Mouse (Mus musculus) embryonic facial prominence, embryonic 14.5 days (tissue): ENCODE measurements at regions not wholly inside any gene's neighbourhood (a gene's known extent, or its start where the extent isn't known, plus 50 kb on each side); places are given as distances from the start of the nearest gene placed in this dataset.
"Not testable (repeated sequence)": the region's sequence is repeated elsewhere in the genome, so short reads cannot be mapped to it uniquely, and the experiment has no call there.

Experiments
- ATAC-seq: fragments of 200-750 bp; cut with Nextera tagmentation; 2 replicates; pipeline ENCODE4 v1.8.0; 2017; ENCODE audit warnings: low read depth, moderate number of reproducible peaks, moderate TSS enrichment
- DNase-seq: peaks from one replicate; pipeline ENCODE4 v3.0.0-alpha.2; 2015; ENCODE audit warnings: low spot score
- H3K27ac ChIP-seq: fragments of 300-500 bp; sonication (generic); replicated peaks from 2 replicates; pipeline ENCODE4 v1.5.1; 2014; ENCODE audit warnings: low read depth, mild to moderate bottlenecking, low read length, moderate library complexity
- H3K27me3 ChIP-seq: fragments of 300-500 bp; sonication (generic); replicated peaks from 2 replicates; pipeline ENCODE4 v1.6.1; 2014; ENCODE audit warnings: low read length; ENCODE audit not compliant: control insufficient read depth, insufficient read depth
- H3K36me3 ChIP-seq: fragments of 300-500 bp; sonication (generic); 2 replicates; pipeline ENCODE4 v1.6.1; 2014; ENCODE audit warnings: low read length, mixed read lengths; ENCODE audit not compliant: control insufficient read depth, insufficient read depth
- H3K4me1 ChIP-seq: fragments of 300-500 bp; sonication (generic); 2 replicates; pipeline ENCODE4 v1.6.1; 2014; ENCODE audit warnings: antibody characterized with exemption, low read length; ENCODE audit not compliant: control insufficient read depth, insufficient read depth
- H3K4me2 ChIP-seq: fragments of 300-500 bp; sonication (generic); 2 replicates; pipeline ENCODE4 v1.6.1; 2014; ENCODE audit warnings: low read depth, mild to moderate bottlenecking, low read length, moderate library complexity, mixed read lengths
- H3K4me3 ChIP-seq: fragments of 300-500 bp; sonication (generic); 2 replicates; pipeline ENCODE4 v1.5.1; 2014; ENCODE audit warnings: low read depth, mild to moderate bottlenecking, low read length
- H3K9ac ChIP-seq: fragments of 300-500 bp; sonication (generic); 2 replicates; pipeline ENCODE4 v1.6.1; 2014; ENCODE audit warnings: low read depth, mild to moderate bottlenecking, low read length, moderate library complexity, mixed read lengths
- H3K9me3 ChIP-seq: fragments of 300-500 bp; sonication (generic); 2 replicates; pipeline ENCODE4 v1.6.1; 2016; ENCODE audit warnings: low read length; ENCODE audit not compliant: control insufficient read depth
- WGBS: fragments of 180-500 bp; shearing (Covaris S2); extraction: QIAGEN DNeasy Blood & Tissue Kit; methylation state at CpG from one replicate; pipeline ENCODE4 v1.1.7; 2014; 5-methylcytosine and 5-hydroxymethylcytosine counted together

GRCm38 (mm10) chr12:8400345-8401130, 87.3 kb downstream of the Hs1bp3 start:
- Histone ChIP-seq H3K9ac (no peak overlapping the region), H3K4me3 (no peak overlapping the region), H3K4me1 (no peaks in the 10 kb centered on the region), H3K27me3 (no peaks in the 10 kb centered on the region), H3K9me3 (no peaks in the 10 kb centered on the region), H3K27ac (no peak overlapping the region; the same call in 1 of the 2 replicates), H3K4me2 (no peak overlapping the region), H3K36me3 (no peaks in the 10 kb centered on the region)
- DNase-seq (no peak), ATAC-seq (no peak)
- 78% methylated on average over 10 of the region's 10 CpGs for WGBS

GRCm38 (mm10) chr12:8398852-8399251, 85.6 kb downstream of the Hs1bp3 start:
- WGBS: 74% methylated on average over 3 of the region's 3 CpGs
- Histone ChIP-seq H3K27ac (no peak overlapping the region), H3K9me3 (no peaks in the 10 kb centered on the region), H3K4me2 (no peak overlapping the region), H3K27me3 (no peaks in the 10 kb centered on the region), H3K4me1 (no peaks in the 10 kb centered on the region), H3K36me3 (no peaks in the 10 kb centered on the region), H3K9ac (no peak overlapping the region), H3K4me3 (no peak overlapping the region)
- ATAC-seq: no peak
- DNase-seq: no peak

- H3K9ac ChIP-seq, DNase-seq, H3K27ac ChIP-seq, H3K9me3 ChIP-seq, H3K4me2 ChIP-seq, H3K36me3 ChIP-seq, H3K4me3 ChIP-seq, ATAC-seq, H3K27me3 ChIP-seq, H3K4me1 ChIP-seq: not testable (repeated sequence)
- 86% methylated on average over 6 of the region's 6 CpGs for WGBS
These were observed 83.2 kb downstream of the Hs1bp3 start for GRCm38 (mm10) chr12:8396408-8396807.

- Histone ChIP-seq H3K27me3 (no peaks in the 10 kb centered on the region), H3K9ac (no peak overlapping the region), H3K9me3 (no peaks in the 10 kb centered on the region), H3K27ac (peak overlapping the region; percentile 39; the same call in 1 of the 2 replicates), H3K36me3 (no peaks in the 10 kb centered on the region), H3K4me2 (no peak overlapping the region), H3K4me3 (no peak overlapping the region), H3K4me1 (no peaks in the 10 kb centered on the region)
- DNase-seq (peak; percentile 67), ATAC-seq (no peak)
- WGBS: 49% methylated on average over 6 of the region's 6 CpGs
These were observed 81.7 kb downstream of the Hs1bp3 start for GRCm38 (mm10) chr12:8394894-8395297.

GRCm38 (mm10) chr12:8393976-8394375, 80.7 kb downstream of the Hs1bp3 start:
- H3K36me3 ChIP-seq: no peaks in the 10 kb centered on the region
- DNase-seq: no peak
- H3K27ac ChIP-seq: no peak overlapping the region
- no peaks in the 10 kb centered on the region for H3K27me3 ChIP-seq
- H3K4me3 ChIP-seq: no peak overlapping the region
- H3K9me3 ChIP-seq: no peaks in the 10 kb centered on the region
- ATAC-seq: no peak
- no peak overlapping the region for H3K4me2 ChIP-seq
- 86% methylated on average over 3 of the region's 3 CpGs for WGBS
- no peaks in the 10 kb centered on the region for H3K4me1 ChIP-seq
- no peak overlapping the region for H3K9ac ChIP-seq
